Mouse (Mus musculus) cerebellum, adult 8-10 months (tissue): ENCODE measurements around the gene D11Wsu47e.

Experiments
- DNase-seq: peaks from one replicate; pipeline ENCODE4 v3.0.0; 2022

The D11Wsu47e gene

GRCm38 (mm10) chr11:113709272-113709671, 25.1 kb downstream of the D11Wsu47e start:
- DNase-seq: no peak

GRCm38 (mm10) chr11:113709731-113710256, 25.6 kb downstream of the D11Wsu47e start, which contains the start of gene Cpsf4l:
Cpsf4l (minus strand) TSS chr11:113710017.
- DNase-seq: no peak

DNA sequence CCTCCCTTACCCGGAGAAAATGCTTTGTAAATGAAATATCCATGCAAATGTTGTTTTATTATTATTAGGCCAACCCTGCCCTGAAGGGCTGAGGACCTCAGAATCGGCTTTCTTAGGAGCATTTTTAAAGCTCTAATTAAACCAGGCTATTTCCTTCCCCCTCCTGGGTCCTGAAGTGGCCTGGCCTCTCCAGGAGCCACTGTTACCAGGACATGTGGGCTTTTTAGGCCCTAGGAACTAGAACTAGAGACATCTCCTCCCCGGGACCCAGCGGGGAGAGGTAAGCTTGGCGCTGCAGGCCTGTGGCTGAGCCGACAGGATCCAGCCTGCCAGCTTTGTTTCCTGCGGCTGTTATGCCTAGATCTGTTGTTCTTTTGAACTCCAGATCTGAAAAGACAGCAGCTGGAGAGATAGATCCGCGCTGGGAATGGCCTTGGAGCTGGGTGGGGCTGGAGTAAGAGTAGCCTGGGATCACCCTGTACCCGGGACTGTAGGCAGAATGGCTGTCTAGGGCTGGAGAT, 26.1 kb downstream of the D11Wsu47e start:
- DNase-seq: no peak

DNA sequence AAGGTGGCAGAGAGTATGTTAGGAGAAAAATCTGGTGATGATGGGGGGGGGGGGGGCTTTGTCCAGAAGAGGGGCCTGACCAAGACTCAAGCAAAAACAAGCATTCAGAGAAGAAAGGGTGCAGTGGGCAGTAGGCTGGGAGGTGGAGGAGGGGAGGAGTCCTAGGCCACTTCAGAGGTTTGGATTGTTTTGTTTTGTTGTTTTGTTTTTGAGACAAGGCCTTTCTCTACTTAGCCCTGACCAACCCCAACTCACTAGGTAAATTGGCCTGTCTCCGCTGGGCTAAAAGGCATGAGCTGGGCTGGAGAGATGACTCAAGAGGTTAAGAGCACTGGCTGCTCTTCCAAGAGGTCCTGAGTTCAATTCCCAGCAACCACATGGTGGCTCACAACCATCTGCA, 26.8 kb downstream of the D11Wsu47e start:
- DNase-seq: no peak

GRCm38 (mm10) chr11:113715078-113715674, 31.0 kb downstream of the D11Wsu47e start:
- no peak for DNase-seq

GRCm38 (mm10) chr11:113716132-113716531, 31.9 kb downstream of the D11Wsu47e start:
- no peak for DNase-seq

DNA sequence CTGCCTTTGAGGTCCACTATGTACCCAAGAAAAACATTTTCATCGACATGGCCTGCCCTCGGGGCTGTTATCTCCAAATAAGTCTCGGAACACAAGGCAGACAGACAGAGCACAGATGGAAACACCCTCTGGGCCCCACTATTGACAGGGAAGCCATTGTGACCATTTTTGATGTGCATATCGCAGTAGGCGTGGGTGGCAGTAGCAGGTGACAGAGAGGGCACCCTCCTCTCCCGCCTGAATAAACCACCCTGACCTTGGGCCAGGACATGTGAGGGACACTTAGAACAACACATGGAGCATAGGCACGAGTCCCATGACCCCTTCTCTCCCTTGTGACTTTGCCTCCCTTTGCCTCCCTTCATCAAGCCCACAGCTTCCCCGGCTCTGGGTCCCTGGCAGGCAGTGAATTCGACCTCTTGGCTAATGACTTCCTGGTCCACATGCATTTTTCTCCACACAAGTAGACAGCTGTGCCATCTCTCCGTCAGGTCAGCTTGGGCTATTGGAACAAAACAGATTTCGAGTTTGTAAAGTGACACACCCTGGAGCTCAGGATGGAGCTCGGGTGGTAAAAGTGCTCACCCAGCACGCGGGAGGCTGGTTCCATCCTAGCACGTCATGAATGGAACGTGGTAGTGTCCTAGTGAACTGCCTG, 33.7 kb downstream of the D11Wsu47e start:
- DNase-seq: no peak

DNA sequence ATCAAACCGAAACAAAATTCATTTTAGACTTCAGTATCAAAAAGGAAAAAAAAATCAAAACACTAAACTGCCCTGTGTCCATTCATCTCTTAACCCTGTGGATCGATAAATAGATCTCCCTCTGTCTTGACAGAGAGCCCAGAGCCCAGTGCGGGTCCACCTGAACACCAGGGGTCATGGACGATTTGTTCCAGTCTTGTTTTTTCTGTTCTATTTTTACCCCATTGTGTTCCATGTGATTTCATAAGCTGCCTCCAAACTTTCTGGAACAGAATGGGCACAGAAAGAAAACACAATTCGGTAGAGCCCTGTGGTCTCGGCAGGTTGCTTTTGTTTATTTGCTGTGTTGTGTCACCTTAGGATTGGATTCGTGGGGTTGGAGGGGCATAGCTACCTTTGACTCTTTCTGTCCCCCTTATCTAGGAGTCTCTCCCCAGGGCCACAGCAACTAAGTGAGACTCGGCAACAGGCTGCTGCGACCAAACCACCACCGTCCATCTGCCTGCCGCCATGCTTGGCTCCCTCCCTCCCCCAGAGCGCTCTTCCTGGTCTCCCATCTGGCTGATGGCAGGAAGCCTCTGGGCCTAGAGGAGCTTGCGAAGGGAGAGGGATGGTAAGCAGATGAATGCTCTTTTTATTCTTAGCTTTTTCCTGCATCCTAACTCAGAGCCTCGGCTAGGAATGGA, 38.3 kb downstream of the D11Wsu47e start:
- no peak for DNase-seq

- no peak for DNase-seq
Observed at GRCm38 (mm10) chr11:113725235-113726048, 41.2 kb downstream of the D11Wsu47e start.

DNA sequence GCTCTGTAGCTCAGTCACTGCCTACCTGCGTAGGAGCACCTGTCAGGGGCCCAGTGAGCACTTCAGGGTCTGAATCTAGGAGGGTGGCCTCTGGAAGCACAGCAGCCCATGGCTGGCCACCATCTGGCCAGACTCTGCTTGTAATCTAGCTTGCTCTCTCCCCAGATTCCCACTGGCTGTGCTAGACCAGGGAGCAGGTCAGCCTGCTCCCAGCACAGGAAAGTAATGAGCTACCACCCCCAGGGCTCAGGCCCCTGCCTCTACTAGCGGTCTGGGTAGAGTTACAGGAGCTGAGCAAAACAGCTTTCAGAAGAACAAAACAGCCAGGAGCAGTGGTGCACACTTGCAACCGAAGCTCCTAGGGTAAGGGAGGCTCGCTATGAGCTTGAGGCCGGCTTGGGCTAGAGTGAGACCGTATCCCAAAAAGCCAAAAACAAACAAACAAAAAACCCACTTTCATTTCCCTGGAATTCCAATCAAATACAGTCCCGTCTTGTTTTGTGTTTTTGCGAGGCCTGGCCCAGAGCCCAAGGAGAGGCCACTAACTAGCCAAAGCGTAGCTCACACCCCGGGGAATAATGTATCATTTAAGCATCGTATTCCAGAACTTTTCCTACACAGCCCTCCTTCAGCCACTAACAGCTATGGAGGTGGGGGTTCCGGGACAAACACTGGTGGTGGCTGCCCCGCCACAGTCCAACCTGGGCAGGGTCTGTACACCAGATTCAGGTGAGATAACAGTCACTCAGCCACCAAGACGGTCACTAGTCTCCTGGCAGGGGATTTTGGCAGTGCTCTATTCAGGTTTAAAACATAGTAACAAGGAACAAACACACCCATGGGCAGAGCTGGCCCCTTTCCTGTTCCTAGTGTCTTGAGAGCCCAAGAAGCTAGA, 43.0 kb downstream of the D11Wsu47e start:
- DNase-seq: no peak

DNA sequence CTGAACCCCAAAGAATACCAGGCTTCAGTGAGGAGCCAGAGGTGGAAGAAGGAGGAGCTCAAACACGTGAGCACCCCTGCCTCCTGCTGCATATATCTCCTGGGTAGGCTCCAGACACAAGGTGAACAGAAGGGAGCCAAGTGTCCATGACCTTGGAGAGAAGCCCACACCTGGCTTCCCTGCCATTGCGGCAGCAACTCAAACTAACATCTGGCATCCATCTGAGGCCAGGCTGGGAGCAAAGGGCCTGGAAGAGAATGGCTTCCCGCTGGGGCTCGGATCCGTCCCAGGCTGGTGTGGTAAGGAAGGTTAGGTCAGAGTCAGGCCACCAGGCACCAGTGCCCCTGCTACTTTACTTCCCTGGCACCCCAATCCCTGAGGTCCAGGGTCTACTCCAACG, 43.8 kb downstream of the D11Wsu47e start:
- DNase-seq: no peak

DNA sequence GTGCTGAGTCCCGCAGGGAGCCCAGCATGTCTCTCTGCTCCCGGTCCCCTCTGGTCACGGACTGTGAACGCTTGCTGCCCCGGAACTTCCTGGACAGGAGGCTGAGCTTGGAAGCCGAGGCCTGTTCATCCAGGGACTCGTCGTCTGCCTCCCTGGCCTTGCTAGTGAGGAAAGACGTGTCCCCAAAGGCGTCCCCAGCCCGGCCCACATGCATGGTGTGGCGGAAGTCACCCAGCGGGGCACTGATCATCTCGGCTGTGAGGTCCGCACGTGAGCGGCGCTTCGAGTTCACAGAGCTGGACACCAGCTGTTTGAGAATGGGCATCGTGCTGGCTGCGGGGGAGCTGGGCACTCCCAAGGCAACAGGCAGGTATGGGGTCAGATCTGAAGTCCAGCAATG, 45.0 kb downstream of the D11Wsu47e start:
- no peak for DNase-seq

GRCm38 (mm10) chr11:113729917-113730316, 45.7 kb downstream of the D11Wsu47e start:
- DNase-seq: no peak

GRCm38 (mm10) chr11:113730879-113731278, 46.7 kb downstream of the D11Wsu47e start:
- DNase-seq: no peak

GRCm38 (mm10) chr11:113731945-113732612, 47.9 kb downstream of the D11Wsu47e start:
- DNase-seq: no peak

GRCm38 (mm10) chr11:113733631-113734364, 49.6 kb downstream of the D11Wsu47e start:
- DNase-seq: no peak

DNA sequence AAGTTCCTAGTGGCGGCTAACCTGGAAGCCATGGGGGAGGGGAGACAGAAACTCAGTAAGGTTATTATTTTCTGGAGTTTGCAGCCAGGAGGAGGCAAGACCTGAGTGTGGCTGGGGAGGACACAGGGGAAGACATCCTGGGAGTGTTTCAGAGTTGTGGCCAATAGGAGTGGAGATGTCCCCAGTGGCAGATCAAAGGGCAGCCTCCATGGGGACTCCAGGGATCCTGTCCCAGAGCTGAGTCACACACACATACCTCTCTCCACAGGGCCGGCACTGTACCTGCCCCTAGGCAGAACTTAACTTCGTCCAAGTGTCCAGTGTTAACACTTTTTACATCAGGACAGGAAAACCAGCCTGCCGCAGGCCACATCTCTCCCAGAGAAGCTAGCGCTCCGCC, 50.9 kb downstream of the D11Wsu47e start:
- no peak for DNase-seq

- DNase-seq: no peak
Observed at GRCm38 (mm10) chr11:113736848-113737552, 52.8 kb downstream of the D11Wsu47e start.

GRCm38 (mm10) chr11:113737553-113737854, 53.3 kb downstream of the D11Wsu47e start:
- DNase-seq: no peak

DNA sequence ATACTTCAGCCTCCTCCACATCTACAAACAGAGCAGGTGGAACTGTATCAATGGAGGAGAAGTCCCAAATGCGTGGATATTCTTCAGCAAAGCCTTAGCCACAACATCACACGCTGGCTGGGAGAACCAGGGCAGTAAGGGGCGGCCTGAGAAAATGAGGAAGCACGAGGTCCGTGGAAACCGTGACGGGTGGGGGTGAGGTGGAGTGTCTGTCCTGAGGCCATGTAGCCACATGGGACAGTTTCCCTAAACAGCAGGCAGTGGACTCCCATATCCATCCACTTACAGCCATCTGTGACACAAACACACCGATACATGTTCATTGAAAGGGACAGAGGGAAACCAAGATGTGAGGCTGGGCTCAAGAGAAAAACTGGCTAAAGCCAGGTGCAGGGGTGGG, 53.7 kb downstream of the D11Wsu47e start:
- no peak for DNase-seq
